Mouse (Mus musculus): Measurements from ENCODE around the gene Ltf. TPM values are rescaled to one million over a fixed set of nuclear protein-coding genes. Genes with fewer than 3 reads are reported as not detected.

Gene Ltf
- polyA plus RNA-seq (2012; rRNA removed; ENCODE audit: low replicate concordance): 41.0 and 80.0 TPM in 2 replicates

DNA sequence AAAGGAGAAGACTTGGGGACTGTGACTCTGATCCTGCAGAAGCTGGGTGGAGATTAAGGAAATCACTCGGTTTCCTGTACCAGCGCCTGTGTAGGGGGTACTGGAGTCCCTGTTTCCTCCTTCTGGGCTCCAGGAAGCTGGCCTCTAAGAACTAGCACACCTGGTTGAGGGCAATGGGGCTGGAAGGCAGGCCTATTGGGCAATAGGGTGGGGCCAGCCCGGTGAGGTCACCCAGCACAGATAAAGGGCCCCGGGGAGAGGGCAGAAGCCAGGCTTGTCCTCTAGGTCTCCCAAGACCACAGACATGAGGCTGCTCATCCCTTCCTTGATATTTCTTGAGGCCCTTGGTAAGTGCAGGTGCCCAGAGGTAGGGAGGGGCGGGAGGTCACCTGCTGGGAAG is at the start of gene Ltf:
Ltf (plus strand) TSS at position 250 of the 400 bp plus-strand sequence.

DNA sequence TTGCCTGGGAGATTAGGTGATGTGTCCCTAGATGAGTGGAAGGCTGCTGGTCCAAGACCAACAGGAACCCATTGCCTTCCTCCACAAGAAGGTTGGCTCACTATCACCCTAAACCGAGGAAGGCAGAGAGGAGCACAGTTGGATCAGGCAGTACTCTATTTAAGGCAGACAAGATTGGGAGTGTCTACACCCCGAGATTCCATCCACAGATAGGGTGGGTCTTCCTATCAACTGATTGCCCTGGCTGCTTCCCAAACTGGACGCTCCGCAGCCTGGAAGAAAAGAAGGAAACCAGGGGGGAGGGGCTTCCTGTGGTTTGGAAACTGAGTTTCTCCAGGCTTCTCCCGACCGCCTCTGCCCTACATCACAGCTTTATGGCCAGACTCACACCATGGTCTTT is 28.9 kb upstream of the Ltf start, which contains the start of gene Rtp3:
Rtp3 (minus strand) TSS at position 380 of the 400 bp plus-strand sequence.

DNA sequence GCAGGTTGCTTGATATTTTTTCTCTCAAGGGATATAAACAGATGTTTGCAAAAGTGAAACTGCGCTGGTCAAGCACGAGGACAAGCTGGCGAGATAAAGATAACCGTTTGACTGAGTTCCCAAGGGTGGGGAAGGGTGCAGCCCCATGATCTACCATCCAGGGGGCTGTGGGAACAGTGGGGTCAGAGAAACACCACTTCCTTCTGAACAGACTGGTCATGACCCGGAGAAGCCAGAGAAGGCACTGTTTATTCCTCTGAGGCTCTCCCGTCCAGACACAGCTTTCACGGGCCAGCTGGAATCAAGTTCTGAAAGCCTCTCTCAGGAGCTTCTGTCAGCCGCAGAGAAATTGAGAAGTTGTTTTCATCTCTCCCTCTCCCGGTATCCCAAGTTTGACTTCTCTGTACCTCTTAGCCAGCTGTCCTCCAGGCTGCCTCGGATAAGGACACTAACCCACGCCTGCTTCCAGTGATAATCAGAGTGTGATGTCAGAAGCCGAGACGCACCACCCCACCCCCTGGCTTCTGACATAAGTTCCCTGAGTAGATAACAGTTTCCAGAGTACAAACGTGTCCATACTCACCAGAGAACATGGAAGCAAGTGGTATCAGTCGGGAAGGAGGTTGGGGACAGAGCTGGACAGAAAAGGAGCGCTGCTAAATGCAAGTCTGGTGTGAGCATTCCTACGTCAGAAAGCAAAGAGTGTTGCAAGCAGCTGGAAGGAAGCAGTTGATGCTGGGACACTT is 37.9 kb downstream of the Ltf start, which contains the start of gene Ccrl2:
Ccrl2 (minus strand) TSS at position 722 of the 746 bp plus-strand sequence.

Other genes with a start within 250 kb of the Ltf start
- gene Prss42, start 221.1 kb upstream of the Ltf start, polyA plus RNA-seq (2012; rRNA removed; ENCODE audit: low replicate concordance): not detected in 2 replicates
- gene Prss44, start 205.3 kb upstream of the Ltf start, polyA plus RNA-seq (2012; rRNA removed; ENCODE audit: low replicate concordance): not detected in 2 replicates
- 0.04 TPM in 1 of 2 replicates, not detected in the other for gene Prss43, start 192.6 kb upstream of the Ltf start, polyA plus RNA-seq (2012; rRNA removed; ENCODE audit: low replicate concordance)
- gene Prss45, start 184.7 kb upstream of the Ltf start, polyA plus RNA-seq (2012; rRNA removed; ENCODE audit: low replicate concordance): not detected in 2 replicates
- gene Prss46, start 174.8 kb upstream of the Ltf start, polyA plus RNA-seq (2012; rRNA removed; ENCODE audit: low replicate concordance): not detected in 2 replicates
- 0.07 TPM in 1 of 2 replicates, not detected in the other for gene Prss50, start 161.3 kb upstream of the Ltf start, polyA plus RNA-seq (2012; rRNA removed; ENCODE audit: low replicate concordance)
- 63.3 and 112 TPM in 2 replicates for gene Als2cl, start 139.4 kb upstream of the Ltf start, polyA plus RNA-seq (2012; rRNA removed; ENCODE audit: low replicate concordance)
- 5.6 and 7.9 TPM in 2 replicates for gene Tmie, start 139.2 kb upstream of the Ltf start, polyA plus RNA-seq (2012; rRNA removed; ENCODE audit: low replicate concordance)
- not detected in 2 replicates for gene Fam240a, start 102.4 kb upstream of the Ltf start, polyA plus RNA-seq (2012; rRNA removed; ENCODE audit: low replicate concordance)
- gene Tdgf1, start 73.1 kb upstream of the Ltf start, polyA plus RNA-seq (2012; rRNA removed; ENCODE audit: low replicate concordance): 0.11 and 0.17 TPM in 2 replicates
- 4.2 TPM in 1 of 2 replicates, not detected in the other for gene Lrrc2, start 67.7 kb upstream of the Ltf start, polyA plus RNA-seq (2012; rRNA removed; ENCODE audit: low replicate concordance)
- gene Rtp3, start 28.7 kb upstream of the Ltf start, polyA plus RNA-seq (2012; rRNA removed; ENCODE audit: low replicate concordance): 5.4 and 9.1 TPM in 2 replicates
- gene Ccrl2, start 38.2 kb downstream of the Ltf start, polyA plus RNA-seq (2012; rRNA removed; ENCODE audit: low replicate concordance): 4.3 and 7.2 TPM in 2 replicates
- 11.5 and 19.9 TPM in 2 replicates for gene Lrrfip2, start 98.3 kb downstream of the Ltf start, polyA plus RNA-seq (2012; rRNA removed; ENCODE audit: low replicate concordance)

Measured in mammary gland, adult 2 months (tissue).